Mouse (Mus musculus): ENCODE measurements around the gene Chst10. TPM values are rescaled to one million over a fixed set of nuclear protein-coding genes. Genes with fewer than 3 reads are reported as not detected.

Gene Chst10
- polyA plus RNA-seq, 1 experiment = 20.5 TPM

DNA sequence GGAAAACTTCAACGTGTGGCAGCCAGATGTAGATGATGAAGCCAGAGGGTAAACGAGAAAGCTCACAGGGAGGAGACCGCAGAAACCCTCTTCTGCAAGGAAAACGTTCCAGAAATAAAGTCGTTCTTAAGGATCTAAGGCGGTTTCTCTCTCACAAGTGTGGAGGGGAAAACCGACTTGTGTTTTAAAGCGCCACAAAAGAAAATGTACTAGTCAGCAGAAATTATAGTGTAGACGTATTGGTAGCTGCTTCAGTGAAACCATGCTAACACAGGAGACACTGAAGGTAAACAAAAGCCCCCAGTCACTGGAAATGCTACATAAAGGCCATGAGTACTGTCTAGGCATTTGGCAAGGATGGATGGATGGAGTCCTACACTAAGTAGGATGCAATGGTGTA lies 80.7 kb downstream of the Chst10 start:
- Histone ChIP-seq H3K36me3 (ENCODE audit: control insufficient read depth, insufficient read depth, low read length) (no peaks in the 10 kb centered on the region), H3K27me3 (ENCODE audit: control insufficient read depth, insufficient read depth, low read length) (no peaks in the 10 kb centered on the region), H3K27ac (ENCODE audit: control insufficient read depth, insufficient read depth, low read length) (no peak overlapping the region), H3K4me1 (replicated peaks; ENCODE audit: control insufficient read depth, insufficient read depth, low read length) (no peaks in the 10 kb centered on the region), H3K4me3 (ENCODE audit: control insufficient read depth, insufficient read depth, low read length) (no peak overlapping the region)
- no peak for DNase-seq
- WGBS = 83% methylated on average over 9 of the region's 9 CpGs
- TF ChIP-seq POLR2A (IDR thresholded peaks at IDR 0.05; ENCODE audit: control insufficient read depth, extremely low read depth, insufficient read depth, low read length, poor library complexity) (no peak), CTCF (IDR thresholded peaks at IDR 0.05; ENCODE audit: borderline replicate concordance, control insufficient read depth, extremely low read depth, insufficient read depth, low read length, poor library complexity) (no peak)

- no peaks in the 10 kb centered on the region; the same call in 1 of the 2 replicates for H3K4me1 ChIP-seq (replicated peaks; ENCODE audit: control insufficient read depth, insufficient read depth, low read length)
- H3K27ac ChIP-seq (ENCODE audit: control insufficient read depth, insufficient read depth, low read length) = no peak overlapping the region
- no peaks in the 10 kb centered on the region for H3K27me3 ChIP-seq (ENCODE audit: control insufficient read depth, insufficient read depth, low read length)
- 79% methylated on average over 4 of the region's 4 CpGs for WGBS
- DNase-seq = no peak
- H3K36me3 ChIP-seq (ENCODE audit: control insufficient read depth, insufficient read depth, low read length) = no peaks in the 10 kb centered on the region
- TF ChIP-seq POLR2A (IDR thresholded peaks at IDR 0.05; ENCODE audit: control insufficient read depth, extremely low read depth, insufficient read depth, low read length, poor library complexity) (no peak), CTCF (IDR thresholded peaks at IDR 0.05; ENCODE audit: borderline replicate concordance, control insufficient read depth, extremely low read depth, insufficient read depth, low read length, poor library complexity) (no peak)
- H3K4me3 ChIP-seq (ENCODE audit: control insufficient read depth, insufficient read depth, low read length) = no peak overlapping the region
Observed at GRCm38 (mm10) chr1:38816306-38816705, 81.7 kb downstream of the Chst10 start.

Other genes starting within 250 kb of the Chst10 start
- gene Aff3, start 233.2 kb downstream of the Chst10 start, polyA plus RNA-seq (2012; rRNA removed) = 39.6 and 57.2 TPM in 2 replicates
- gene Lonrf2, start 61.5 kb downstream of the Chst10 start, polyA plus RNA-seq (2012; rRNA removed) = 0.46 and 0.47 TPM in 2 replicates
- 0.22 and 0.27 TPM in 2 replicates for gene Nms, start 41.0 kb upstream of the Chst10 start, polyA plus RNA-seq (2012; rRNA removed)
- 18.0 and 22.2 TPM in 2 replicates for gene Pdcl3, start 87.4 kb upstream of the Chst10 start, polyA plus RNA-seq (2012; rRNA removed)